Mouse (Mus musculus): ENCODE results near the gene Gbp3. TPM values are rescaled to one million over a fixed set of nuclear protein-coding genes. Genes with fewer than 3 reads are reported as not detected.

Gbp3 gene
- total and polyA plus RNA-seq, 3 experiments: 0.27 TPM; not detected in 2

DNA sequence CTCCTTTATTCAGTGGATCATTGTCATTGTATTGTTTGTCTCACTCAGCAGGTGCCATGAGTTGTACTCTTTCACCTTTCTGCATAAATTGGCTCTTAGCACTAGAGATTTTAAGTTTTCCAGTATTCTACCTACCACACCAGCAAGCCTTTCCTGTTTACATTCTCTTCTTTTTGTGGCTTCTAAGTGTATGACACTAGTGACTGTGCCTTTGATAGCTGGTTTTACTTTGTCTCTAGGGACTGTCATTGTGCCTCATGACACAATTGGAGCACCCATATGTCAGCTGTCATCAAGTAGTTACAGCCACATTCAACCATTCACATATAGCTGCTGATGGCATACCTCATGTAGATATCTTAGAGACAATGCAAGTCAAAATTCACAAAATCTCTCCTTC is 41.8 kb downstream of the Gbp3 start:
- Histone ChIP-seq H3K4me3 (ENCODE audit: low read depth, low read length) (no peak overlapping the region), H3K36me3 (replicated peaks) (no peaks in the 10 kb centered on the region), H3K9me3 (replicated peaks) (no peaks in the 10 kb centered on the region), H3K27me3 (ENCODE audit: insufficient read depth, low read length) (no peaks in the 10 kb centered on the region), H3K4me1 (ENCODE audit: insufficient read depth, low read depth, low read length) (no peaks in the 10 kb centered on the region)
- DNase-seq (ENCODE audit: low spot score) (no peak), ATAC-seq (ENCODE audit: extremely low read depth, insufficient number of reproducible peaks, low FRiP score, poor library complexity, severe bottlenecking) (no peak)
- TF ChIP-seq GATA2 (IDR thresholded peaks at IDR 0.05; ENCODE audit: borderline replicate concordance, low read depth, low read length) (no peak), TAL1 (conservative IDR thresholded peaks at IDR 0.05; ENCODE audit: low read depth, low read length) (no peak), CTCF (IDR thresholded peaks at IDR 0.05; ENCODE audit: low read depth, low read length) (no peak), GATA1 (IDR thresholded peaks at IDR 0.05; ENCODE audit: borderline replicate concordance, low read length) (no peak), POLR2AphosphoS5 (IDR thresholded peaks at IDR 0.05; ENCODE audit: insufficient replicate concordance, low read depth, low read length) (no peak)

DNA sequence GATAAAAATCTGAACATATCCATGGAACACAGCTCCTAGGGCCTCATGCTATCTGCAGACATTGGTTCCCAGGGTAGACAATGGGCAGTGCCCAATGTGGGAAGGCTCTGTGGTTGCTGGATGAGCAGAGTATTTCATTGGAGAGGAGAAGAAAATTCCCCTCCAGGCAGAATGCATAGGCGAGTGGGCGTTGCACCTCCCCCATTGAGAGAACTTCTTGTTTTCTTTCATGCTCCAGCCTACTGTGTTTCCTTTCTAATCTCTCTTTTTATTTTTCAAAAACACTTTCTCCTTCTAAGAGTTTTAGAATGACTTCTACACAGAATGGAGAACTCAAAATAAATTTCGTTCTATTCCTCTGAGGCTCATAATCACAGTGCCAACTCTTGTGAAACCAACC is 58.8 kb downstream of the Gbp3 start:
- no peak overlapping the region for H3K4me3 ChIP-seq (ENCODE audit: low read depth, low read length)
- no peaks in the 10 kb centered on the region for H3K9me3 ChIP-seq (replicated peaks)
- peaks cover 14% of the 10 kb centered on the region for H3K4me1 ChIP-seq (ENCODE audit: insufficient read depth, low read depth, low read length)
- DNase-seq (ENCODE audit: low spot score): no peak
- H3K27me3 ChIP-seq (ENCODE audit: insufficient read depth, low read length): peaks cover 2% of the 10 kb centered on the region; the same call in 1 of the 2 replicates
- no peak for ATAC-seq (ENCODE audit: extremely low read depth, insufficient number of reproducible peaks, low FRiP score, poor library complexity, severe bottlenecking)
- no peaks in the 10 kb centered on the region for H3K36me3 ChIP-seq (replicated peaks)
- no peak for TF ChIP-seq GATA2 (IDR thresholded peaks at IDR 0.05; ENCODE audit: borderline replicate concordance, low read depth, low read length)
- no peak for TF ChIP-seq GATA1 (IDR thresholded peaks at IDR 0.05; ENCODE audit: borderline replicate concordance, low read length)
- no peak for TF ChIP-seq CTCF (IDR thresholded peaks at IDR 0.05; ENCODE audit: low read depth, low read length)
- no peak for TF ChIP-seq POLR2AphosphoS5 (IDR thresholded peaks at IDR 0.05; ENCODE audit: insufficient replicate concordance, low read depth, low read length)
- no peak for TF ChIP-seq TAL1 (conservative IDR thresholded peaks at IDR 0.05; ENCODE audit: low read depth, low read length)

DNA sequence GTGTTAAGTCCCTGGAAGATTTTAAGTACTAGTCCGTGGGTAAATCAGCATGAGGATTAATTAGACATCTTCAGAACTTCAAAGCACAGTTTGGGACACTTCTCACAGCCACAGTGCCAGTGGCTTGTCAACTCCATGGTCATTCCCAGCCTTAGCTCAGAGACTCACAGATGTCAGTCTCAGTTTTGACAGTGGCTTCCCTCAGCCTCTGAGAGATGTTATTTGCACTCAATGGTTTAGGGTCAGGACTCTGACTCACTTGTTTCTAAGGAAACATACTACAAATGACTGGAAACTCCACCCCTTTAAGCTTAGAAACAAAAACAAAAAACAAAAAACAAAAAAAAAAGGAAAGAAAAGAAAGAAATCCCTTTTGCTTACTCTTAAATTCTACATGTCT is 59.8 kb downstream of the Gbp3 start:
- TF ChIP-seq CTCF (IDR thresholded peaks at IDR 0.05; ENCODE audit: low read depth, low read length): no peak
- no peak for TF ChIP-seq GATA1 (IDR thresholded peaks at IDR 0.05; ENCODE audit: borderline replicate concordance, low read length)
- TF ChIP-seq GATA2 (IDR thresholded peaks at IDR 0.05; ENCODE audit: borderline replicate concordance, low read depth, low read length): no peak
- no peak for TF ChIP-seq TAL1 (conservative IDR thresholded peaks at IDR 0.05; ENCODE audit: low read depth, low read length)
- no peak for TF ChIP-seq POLR2AphosphoS5 (IDR thresholded peaks at IDR 0.05; ENCODE audit: insufficient replicate concordance, low read depth, low read length)
- Histone ChIP-seq H3K36me3 (replicated peaks) (no peaks in the 10 kb centered on the region), H3K4me3 (ENCODE audit: low read depth, low read length) (no peak overlapping the region), H3K4me1 (ENCODE audit: insufficient read depth, low read depth, low read length) (peaks cover 14% of the 10 kb centered on the region), H3K27me3 (ENCODE audit: insufficient read depth, low read length) (peaks cover 4% of the 10 kb centered on the region; the same call in 1 of the 2 replicates), H3K9me3 (replicated peaks) (no peaks in the 10 kb centered on the region)
- no peak for ATAC-seq (ENCODE audit: extremely low read depth, insufficient number of reproducible peaks, low FRiP score, poor library complexity, severe bottlenecking)
- no peak for DNase-seq (ENCODE audit: low spot score)

DNA sequence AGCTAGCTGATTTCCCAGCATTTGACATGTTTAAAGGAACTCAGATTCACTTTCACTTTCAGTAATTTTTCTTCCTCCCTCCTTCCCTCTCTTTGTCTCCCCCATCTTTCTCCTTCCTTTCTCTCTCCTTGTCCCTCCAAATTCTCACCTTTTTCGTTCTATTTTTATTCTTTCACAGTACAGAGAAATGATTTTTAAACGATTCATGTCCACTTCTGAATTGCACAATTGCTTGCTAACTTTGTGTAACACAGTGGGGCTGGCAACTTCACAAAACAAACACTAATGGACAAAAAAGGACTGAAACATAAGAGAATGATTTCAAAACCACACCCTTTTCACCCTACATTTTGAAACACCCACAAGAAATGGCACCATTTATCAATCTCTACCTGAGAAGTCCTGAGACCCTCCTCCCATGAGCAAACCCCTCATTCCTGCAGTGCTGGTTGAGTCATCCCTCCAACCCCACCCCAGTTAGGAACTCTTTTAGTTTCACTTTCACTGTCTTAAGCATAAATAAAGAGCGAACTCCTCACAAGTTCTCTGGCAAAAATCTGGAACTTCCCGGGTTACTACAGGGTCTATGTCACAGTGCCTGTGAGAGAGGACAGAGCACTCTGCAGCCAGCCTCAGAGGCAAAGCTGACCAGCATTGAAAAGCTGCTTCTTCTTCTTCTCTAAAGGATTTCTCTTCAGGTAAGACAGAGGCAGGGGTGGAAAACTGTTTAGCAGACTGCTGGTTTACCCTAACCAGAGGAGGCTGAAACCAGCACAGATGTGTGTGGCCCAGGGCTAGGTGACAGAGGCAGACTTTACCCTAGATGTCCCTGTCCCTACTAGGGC is 60.5 kb downstream of the Gbp3 start, which contains the start of gene Gbp2:
TSS of gene Gbp2 (plus strand) at position 492 of the 845 bp plus-strand sequence.
- ATAC-seq (ENCODE audit: extremely low read depth, insufficient number of reproducible peaks, low FRiP score, poor library complexity, severe bottlenecking): peak; percentile 29
- no peaks in the 10 kb centered on the region for H3K9me3 ChIP-seq (replicated peaks)
- peaks cover 14% of the 10 kb centered on the region for H3K4me1 ChIP-seq (ENCODE audit: insufficient read depth, low read depth, low read length)
- TF ChIP-seq GATA1 (IDR thresholded peaks at IDR 0.05; ENCODE audit: borderline replicate concordance, low read length) (no peak), TAL1 (conservative IDR thresholded peaks at IDR 0.05; ENCODE audit: low read depth, low read length) (no peak), POLR2AphosphoS5 (IDR thresholded peaks at IDR 0.05; ENCODE audit: insufficient replicate concordance, low read depth, low read length) (no peak), CTCF (IDR thresholded peaks at IDR 0.05; ENCODE audit: low read depth, low read length) (no peak)
- H3K36me3 ChIP-seq (replicated peaks): no peaks in the 10 kb centered on the region
- H3K4me3 ChIP-seq (ENCODE audit: low read depth, low read length): peak within 1 kb of the TSS; percentile 42
- peaks cover 4% of the 10 kb centered on the region; the same call in 1 of the 2 replicates for H3K27me3 ChIP-seq (ENCODE audit: insufficient read depth, low read length)
- peak; percentile 3 for DNase-seq (ENCODE audit: low spot score)

DNA sequence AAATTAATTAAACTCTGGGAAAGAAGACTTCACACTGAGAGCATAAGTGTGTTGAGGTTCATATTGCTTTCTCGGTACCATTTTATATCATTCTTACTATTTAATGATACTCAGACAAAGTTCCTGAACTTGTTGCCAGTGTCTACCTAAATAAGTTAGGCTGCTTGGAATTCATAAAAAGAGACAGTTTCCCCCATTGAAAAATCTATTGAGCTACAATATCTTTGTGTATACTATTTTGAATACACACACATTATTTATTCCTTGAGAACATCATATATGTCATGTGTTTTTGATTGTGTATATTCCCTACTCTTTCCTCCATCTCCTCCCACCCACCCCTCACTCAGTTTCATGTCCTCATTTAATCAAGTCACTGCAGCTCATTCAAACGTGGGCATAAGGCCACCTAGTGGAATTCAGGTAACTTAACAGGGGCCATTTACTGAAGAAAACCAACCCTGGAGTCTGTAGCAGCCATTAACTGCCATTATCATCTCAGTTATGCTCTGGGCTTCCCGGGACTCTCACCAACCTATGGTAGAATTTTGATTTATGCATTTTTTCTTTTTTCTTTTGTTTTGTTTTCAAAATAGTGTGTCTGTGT is 61.2 kb downstream of the Gbp3 start:
- TF ChIP-seq GATA1 (IDR thresholded peaks at IDR 0.05; ENCODE audit: borderline replicate concordance, low read length) (no peak), CTCF (IDR thresholded peaks at IDR 0.05; ENCODE audit: low read depth, low read length) (no peak), TAL1 (conservative IDR thresholded peaks at IDR 0.05; ENCODE audit: low read depth, low read length) (no peak), GATA2 (IDR thresholded peaks at IDR 0.05; ENCODE audit: borderline replicate concordance, low read depth, low read length) (no peak), POLR2AphosphoS5 (IDR thresholded peaks at IDR 0.05; ENCODE audit: insufficient replicate concordance, low read depth, low read length) (no peak)
- peak overlapping the region; percentile 42; the same call in 1 of the 2 replicates for H3K4me3 ChIP-seq (ENCODE audit: low read depth, low read length)
- peaks cover 14% of the 10 kb centered on the region for H3K4me1 ChIP-seq (ENCODE audit: insufficient read depth, low read depth, low read length)
- no peaks in the 10 kb centered on the region for H3K36me3 ChIP-seq (replicated peaks)
- H3K9me3 ChIP-seq (replicated peaks): no peaks in the 10 kb centered on the region
- DNase-seq (ENCODE audit: low spot score) (peak; percentile 27), ATAC-seq (ENCODE audit: extremely low read depth, insufficient number of reproducible peaks, low FRiP score, poor library complexity, severe bottlenecking) (peak; percentile 51)
- peaks cover 4% of the 10 kb centered on the region; the same call in 1 of the 2 replicates for H3K27me3 ChIP-seq (ENCODE audit: insufficient read depth, low read length)

Other genes starting within 250 kb of the Gbp3 start
- 55.7 and 57.9 TPM in 2 replicates for gene Pdlim5, start 164.3 kb upstream of the Gbp3 start, total RNA-seq (2014; fragmentation: Nextera tagmentation)
- gene Pdlim5, start 164.3 kb upstream of the Gbp3 start, total RNA-seq (2017): 27.6 and 33.4 TPM in 2 replicates
- gene Pdlim5, start 164.3 kb upstream of the Gbp3 start, polyA plus RNA-seq (2012): 32.5 and 36.9 TPM in 2 replicates
- not detected in 2 replicates for gene Gbp5, start 66.0 kb upstream of the Gbp3 start, total RNA-seq (2014; fragmentation: Nextera tagmentation)
- 0.05 and 0.12 TPM in 2 replicates for gene Gbp5, start 66.0 kb upstream of the Gbp3 start, total RNA-seq (2017)
- not detected in 2 replicates for gene Gbp5, start 66.0 kb upstream of the Gbp3 start, polyA plus RNA-seq (2012)
- gene Gbp7, start 29.7 kb upstream of the Gbp3 start, total RNA-seq (2014; fragmentation: Nextera tagmentation): 11.2 and 12.3 TPM in 2 replicates
- 8.0 and 8.4 TPM in 2 replicates for gene Gbp7, start 29.7 kb upstream of the Gbp3 start, total RNA-seq (2017)
- 0.21 and 0.30 TPM in 2 replicates for gene Gbp7, start 29.7 kb upstream of the Gbp3 start, polyA plus RNA-seq (2012)
- 0.44 TPM in 1 of 2 replicates, not detected in the other for gene Gbp2b, start 34.8 kb downstream of the Gbp3 start, total RNA-seq (2014; fragmentation: Nextera tagmentation)
- 0.41 and 0.44 TPM in 2 replicates for gene Gbp2b, start 34.8 kb downstream of the Gbp3 start, total RNA-seq (2017)
- gene Gbp2b, start 34.8 kb downstream of the Gbp3 start, polyA plus RNA-seq (2012): not detected in 2 replicates
- gene Gbp2, start 60.6 kb downstream of the Gbp3 start, total RNA-seq (2014; fragmentation: Nextera tagmentation): 0.29 and 0.30 TPM in 2 replicates
- 0.46 and 0.87 TPM in 2 replicates for gene Gbp2, start 60.6 kb downstream of the Gbp3 start, total RNA-seq (2017)
- not detected in 2 replicates for gene Gbp2, start 60.6 kb downstream of the Gbp3 start, polyA plus RNA-seq (2012)
- gene Kyat3, start 141.0 kb downstream of the Gbp3 start, total RNA-seq (2014; fragmentation: Nextera tagmentation): not detected in 2 replicates
- gene Kyat3, start 141.0 kb downstream of the Gbp3 start, total RNA-seq (2017): 0.17 and 0.22 TPM in 2 replicates
- not detected in 2 replicates for gene Kyat3, start 141.0 kb downstream of the Gbp3 start, polyA plus RNA-seq (2012)
- 64.3 and 67.3 TPM in 2 replicates for gene Gtf2b, start 205.0 kb downstream of the Gbp3 start, total RNA-seq (2014; fragmentation: Nextera tagmentation)
- 156 and 159 TPM in 2 replicates for gene Gtf2b, start 205.0 kb downstream of the Gbp3 start, total RNA-seq (2017)
- 2.5 and 3.4 TPM in 2 replicates for gene Gtf2b, start 205.0 kb downstream of the Gbp3 start, polyA plus RNA-seq (2012)